Mouse (Mus musculus): ENCODE data around the gene Ppm1l. TPM values are rescaled to one million over a fixed set of nuclear protein-coding genes. Genes with fewer than 3 reads are reported as not detected.
A peak's percentile ranks its signal among the peaks of the same experiment; 100 is the strongest.

The Ppm1l gene
- total RNA-seq, 2 experiments from 2014 or later = 77.3 to 84.5 TPM

- no peak for DNase-seq (ENCODE audit: low spot score in 2 of 2)
Measured at GRCm38 (mm10) chr3:69329910-69330309, 13.2 kb downstream of the Ppm1l start.

DNA sequence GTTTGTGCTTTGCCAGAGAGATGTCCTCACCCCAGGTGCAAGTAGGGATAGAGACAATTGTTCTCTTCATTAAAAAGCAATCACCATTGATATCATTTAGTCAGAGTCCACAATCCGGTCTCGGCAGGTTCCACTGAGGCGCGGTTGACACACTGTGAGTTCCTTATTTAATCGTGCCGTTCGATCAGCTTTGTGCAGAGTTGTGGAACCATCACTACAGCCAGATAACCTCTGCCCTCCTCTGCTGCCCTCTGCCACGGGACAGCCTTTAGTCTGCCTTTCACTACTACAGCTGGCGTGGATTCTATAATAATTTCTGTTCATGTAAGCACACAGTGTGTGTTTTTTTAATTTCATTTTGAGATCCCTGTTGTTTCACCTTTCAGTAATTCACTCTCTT, 17.2 kb downstream of the Ppm1l start:
- no peak for DNase-seq (ENCODE audit: low spot score in 2 of 2)

DNA sequence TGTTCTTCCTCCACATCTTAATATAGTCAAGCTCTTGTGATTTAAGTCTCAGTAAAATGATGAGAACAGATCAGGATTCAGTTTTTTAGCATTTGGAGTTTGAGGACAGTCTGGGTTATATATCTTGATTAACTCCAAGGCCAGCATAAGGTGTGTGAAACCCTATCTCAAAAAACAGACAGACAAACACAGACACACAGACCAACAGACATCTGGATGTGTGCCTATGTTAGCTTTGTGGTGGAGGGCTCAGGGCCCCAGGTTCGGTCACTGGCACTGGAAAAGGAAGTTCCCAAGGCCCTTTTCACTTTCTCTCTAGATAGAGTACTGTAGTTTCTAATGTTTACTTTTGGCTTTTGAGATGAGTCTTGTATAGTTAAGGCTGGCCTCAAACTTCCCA, 23.8 kb downstream of the Ppm1l start:
- no peak for DNase-seq (ENCODE audit: low spot score in 2 of 2)

GRCm38 (mm10) chr3:69340971-69341370, 24.3 kb downstream of the Ppm1l start:
- DNase-seq (ENCODE audit: low spot score in 2 of 2) = no peak

DNA sequence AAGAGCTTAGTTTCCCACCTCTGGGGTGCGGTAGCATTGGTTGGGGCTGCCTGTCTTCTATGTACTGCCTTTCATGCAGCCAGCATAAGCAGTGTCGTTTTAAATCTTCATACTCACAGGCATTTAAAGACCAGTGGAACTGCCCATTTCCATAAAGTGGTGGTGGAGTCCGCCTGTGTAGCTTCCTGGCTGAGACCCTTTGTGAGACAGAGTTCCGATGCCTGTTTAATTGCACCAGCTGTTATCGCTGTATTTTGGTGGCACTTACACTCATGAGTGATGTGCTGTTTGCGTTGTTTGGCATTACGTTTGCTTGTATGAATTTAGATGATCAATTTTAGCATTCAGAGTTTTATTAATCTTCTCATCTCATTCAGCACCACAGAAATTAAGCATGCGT, 24.9 kb downstream of the Ppm1l start:
- DNase-seq (ENCODE audit: low spot score in 2 of 2) = no peak

DNA sequence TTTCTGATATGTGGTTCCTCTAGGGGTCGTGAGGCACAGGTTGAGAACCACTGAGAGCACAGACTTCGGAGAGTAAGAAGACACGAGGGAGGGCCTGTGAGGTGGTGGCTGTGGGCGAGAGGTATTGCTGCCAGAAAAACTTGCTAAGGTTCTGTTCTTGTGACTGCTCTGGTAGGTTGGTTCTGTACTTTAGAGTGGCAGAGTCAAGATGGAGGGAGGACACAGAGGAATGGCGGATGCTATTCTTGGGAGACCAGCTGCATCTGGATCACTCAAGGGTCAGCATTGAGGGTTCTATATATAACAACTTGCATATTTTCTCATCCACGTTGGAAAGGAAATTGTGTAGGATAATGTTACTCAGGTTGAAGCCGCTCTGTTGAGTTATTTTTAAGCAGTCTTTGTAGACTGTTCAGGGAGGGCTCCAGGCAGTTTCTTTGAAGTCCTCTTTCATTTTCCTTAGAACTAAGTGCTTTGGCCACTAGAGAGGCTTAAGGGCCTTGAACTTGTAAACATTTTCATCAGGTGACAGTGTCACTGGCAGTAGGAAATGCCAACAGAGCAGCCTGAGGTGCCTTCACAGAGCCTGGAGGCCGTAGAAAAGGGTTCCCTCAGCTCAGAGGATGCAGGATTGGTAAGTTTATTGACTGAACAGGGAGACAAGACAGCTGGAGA, 25.7 kb downstream of the Ppm1l start:
- peak in 1 of 2 experiments; percentile 40 for DNase-seq (ENCODE audit: low spot score in 2 of 2)

- DNase-seq (ENCODE audit: low spot score in 2 of 2) = no peak
Measured at GRCm38 (mm10) chr3:69343124-69343523, 26.5 kb downstream of the Ppm1l start.

- DNase-seq (ENCODE audit: low spot score in 2 of 2) = no peak
Measured at GRCm38 (mm10) chr3:69346514-69346913, 29.9 kb downstream of the Ppm1l start.

DNA sequence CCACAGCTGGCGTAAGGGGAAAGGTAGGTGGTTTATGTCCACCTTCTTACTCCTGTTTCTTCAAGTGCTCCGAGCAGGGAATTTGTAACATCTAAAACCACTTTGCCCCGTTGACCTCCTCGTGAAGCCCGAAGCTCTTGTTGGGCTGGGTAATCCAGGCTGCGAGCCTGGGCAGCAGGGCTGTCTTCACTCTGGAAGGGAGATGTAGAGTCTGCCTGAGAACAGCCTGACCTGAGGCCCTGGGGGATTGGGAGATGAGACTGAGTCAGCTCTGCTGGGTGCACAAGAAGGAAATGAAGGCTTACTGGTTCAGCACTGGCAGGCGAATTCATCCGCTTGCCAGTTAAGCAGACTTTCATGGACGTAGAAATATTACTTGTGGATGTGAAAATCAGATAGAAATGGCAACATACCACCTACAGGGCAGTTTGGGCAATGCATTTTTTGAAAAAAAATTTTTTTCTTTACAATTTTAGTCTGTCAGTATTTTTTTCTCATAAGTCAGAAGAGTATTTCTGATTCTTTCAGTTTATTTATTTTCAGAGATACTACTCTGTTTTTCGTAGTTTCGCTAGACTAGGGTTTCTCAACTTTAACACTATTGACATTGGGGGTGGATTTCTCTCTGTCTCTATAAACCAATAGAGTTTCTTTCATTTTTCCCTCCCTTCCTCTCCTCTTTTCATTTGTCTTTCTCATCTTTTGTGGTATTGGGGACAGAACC, 31.7 kb downstream of the Ppm1l start:
- DNase-seq (ENCODE audit: low spot score in 2 of 2) = no peak

GRCm38 (mm10) chr3:69348921-69349237, 32.2 kb downstream of the Ppm1l start:
- no peak for DNase-seq (ENCODE audit: low spot score in 2 of 2)

GRCm38 (mm10) chr3:69349973-69350372, 33.3 kb downstream of the Ppm1l start:
- DNase-seq (ENCODE audit: low spot score in 2 of 2) = no peak

GRCm38 (mm10) chr3:69352194-69352593, 35.5 kb downstream of the Ppm1l start:
- DNase-seq (ENCODE audit: low spot score in 2 of 2) = no peak

- no peak for DNase-seq (ENCODE audit: low spot score in 2 of 2)
Measured at GRCm38 (mm10) chr3:69354681-69355080, 38.0 kb downstream of the Ppm1l start.

DNA sequence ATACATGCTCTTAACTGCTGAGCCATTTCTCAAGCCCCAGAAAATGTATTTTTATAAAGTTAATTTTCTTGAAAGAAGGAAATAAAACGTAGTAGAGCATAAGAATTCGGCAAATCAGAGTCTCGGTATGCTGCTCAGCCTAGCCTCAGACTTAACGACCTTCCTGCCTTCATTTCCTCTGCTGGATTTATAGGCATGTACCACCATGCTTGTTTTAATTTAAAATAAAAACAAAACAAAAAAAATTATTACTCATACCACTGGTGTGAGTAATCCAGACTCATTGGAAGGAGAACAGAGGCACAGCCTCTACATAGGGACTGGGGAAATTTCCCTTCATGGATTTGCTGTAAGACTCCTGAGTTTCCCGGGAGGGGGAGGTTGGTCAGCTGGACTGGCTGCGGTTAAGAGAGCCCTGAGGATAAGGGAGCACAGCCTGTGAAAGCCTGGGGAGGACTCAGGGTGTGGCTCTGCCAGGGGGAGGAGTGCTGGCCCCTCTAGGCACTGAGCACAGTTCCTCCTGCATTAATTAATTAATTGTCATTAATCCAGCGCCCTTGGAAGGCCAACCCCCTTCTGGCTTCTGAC, 39.5 kb downstream of the Ppm1l start:
- DNase-seq (ENCODE audit: low spot score in 2 of 2) = no peak

DNA sequence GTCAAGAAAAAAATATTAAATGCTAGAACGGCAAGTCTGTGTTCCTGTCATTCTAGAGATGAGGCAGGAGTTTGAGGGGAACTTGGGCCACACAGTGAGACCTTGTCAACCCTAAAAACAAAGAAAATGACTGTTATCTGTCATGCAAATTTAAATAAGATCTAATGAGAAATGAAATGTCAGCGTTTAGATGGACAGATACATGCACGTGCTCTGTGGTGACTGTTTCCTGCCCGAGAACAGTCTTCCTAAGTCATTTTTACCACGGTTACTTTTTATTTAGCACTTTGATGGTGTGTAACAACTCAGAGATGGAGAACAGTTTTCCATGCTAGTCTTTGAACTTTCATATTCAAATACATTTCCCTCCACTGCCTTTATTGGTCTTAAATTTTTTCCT, 40.1 kb downstream of the Ppm1l start:
- DNase-seq (ENCODE audit: low spot score in 2 of 2) = no peak

- DNase-seq (ENCODE audit: low spot score in 2 of 2) = no peak
Measured at GRCm38 (mm10) chr3:69357897-69358619, 41.4 kb downstream of the Ppm1l start.

- DNase-seq (ENCODE audit: low spot score in 2 of 2) = no peak
Measured at GRCm38 (mm10) chr3:69358620-69358964, 41.9 kb downstream of the Ppm1l start.

GRCm38 (mm10) chr3:69360263-69360895, 43.7 kb downstream of the Ppm1l start:
- no peak for DNase-seq (ENCODE audit: low spot score in 2 of 2)

- no peak for DNase-seq (ENCODE audit: low spot score in 2 of 2)
Measured at GRCm38 (mm10) chr3:69361487-69362349, 45.1 kb downstream of the Ppm1l start.

GRCm38 (mm10) chr3:69362350-69362790, 45.7 kb downstream of the Ppm1l start:
- no peak for DNase-seq (ENCODE audit: low spot score in 2 of 2)

- DNase-seq (ENCODE audit: low spot score in 2 of 2) = no peak
Measured at GRCm38 (mm10) chr3:69362906-69363305, 46.2 kb downstream of the Ppm1l start.
